Mouse (Mus musculus) midbrain, embryonic 10.5 days (tissue): ENCODE results near the gene Fbxo31. TPM values are rescaled to one million over a fixed set of nuclear protein-coding genes. Genes with fewer than 3 reads are reported as not detected.
"Not testable (repeated sequence)": the region's sequence is repeated elsewhere in the genome, so short reads cannot be mapped to it uniquely, and the experiment has no call there.

Experiments
- DNase-seq: peaks from one replicate; pipeline ENCODE4 v3.0.0-alpha.2; 2017; ENCODE audit warnings: low spot score
- H3K27ac ChIP-seq: fragments of 300-500 bp; sonication (generic); replicated peaks from 2 replicates; pipeline ENCODE4 v1.5.1; 2016; ENCODE audit warnings: mild to moderate bottlenecking
- H3K27me3 ChIP-seq: fragments of 300-500 bp; sonication (generic); 2 replicates; pipeline ENCODE4 v1.6.1; 2016; ENCODE audit warnings: low read depth, mild to moderate bottlenecking; ENCODE audit not compliant: poor library complexity, severe bottlenecking
- H3K36me3 ChIP-seq: fragments of 300-500 bp; sonication (generic); 2 replicates; pipeline ENCODE4 v1.6.1; 2016; ENCODE audit warnings: mild to moderate bottlenecking, moderate library complexity
- H3K4me1 ChIP-seq: fragments of 300-500 bp; sonication (generic); 2 replicates; pipeline ENCODE4 v1.6.1; 2016
- H3K4me3 ChIP-seq: fragments of 300-500 bp; sonication (generic); 2 replicates; pipeline ENCODE4 v1.5.1; 2016; ENCODE audit warnings: mild to moderate bottlenecking, moderate library complexity
- H3K9me3 ChIP-seq: fragments of 300-500 bp; sonication (generic); replicated peaks from 2 replicates; pipeline ENCODE4 v1.6.1; 2016; ENCODE audit warnings: mild to moderate bottlenecking
- WGBS: fragments of 180-500 bp; shearing (Covaris S2); methylation state at CpG from one replicate; pipeline ENCODE4 v1.1.7; 2016; 5-methylcytosine and 5-hydroxymethylcytosine counted together
- polyA plus RNA-seq: library from polyadenylated mRNA; unstranded; fragments of >200 nt; fragmentation: Nextera tagmentation; extraction: Ambion mirVana; gene quantifications from 2 replicates; pipeline ENCODE4 v1.2.1, GENCODE M21; 2016

The Fbxo31 gene
- polyA plus RNA-seq, 1 experiment from 2014 or later, result 14.8 TPM

GRCm38 (mm10) chr8:121598892-121599291, 20.3 kb upstream of the Fbxo31 start:
- H3K4me3 ChIP-seq, result no peak overlapping the region
- peaks cover 93% of the 10 kb centered on the region for H3K36me3 ChIP-seq
- DNase-seq, result peak; percentile 71

DNA sequence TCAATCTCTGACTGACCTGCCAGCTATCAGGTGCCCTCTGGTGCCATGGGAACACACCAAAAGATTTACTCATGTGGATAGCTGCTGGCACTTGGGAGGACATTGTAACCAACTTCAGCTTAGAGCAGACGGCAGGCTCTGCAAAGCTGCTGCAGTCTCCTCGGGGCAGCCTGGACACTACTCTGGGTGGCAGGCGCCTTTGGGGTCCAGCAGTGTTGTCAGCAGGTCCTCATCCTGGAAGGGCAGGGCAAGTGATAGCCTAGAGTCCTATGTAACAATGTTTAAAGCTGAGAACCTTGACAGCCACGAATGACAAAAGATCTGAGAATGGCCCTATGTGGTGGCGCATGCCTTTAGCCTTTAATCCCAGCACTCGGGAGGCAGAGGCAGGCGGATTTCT, 19.6 kb upstream of the Fbxo31 start:
- Histone ChIP-seq H3K4me3 (no peak overlapping the region), H3K27me3 (no peaks in the 10 kb centered on the region), H3K36me3 (peaks cover 93% of the 10 kb centered on the region), H3K27ac (no peak overlapping the region), H3K4me1 (no peaks in the 10 kb centered on the region), H3K9me3 (no peaks in the 10 kb centered on the region)
- DNase-seq, result no peak
- WGBS, result 90% methylated on average over 7 of the region's 7 CpGs

More at GRCm38 (mm10) chr8:121598892-121599291, 20.3 kb upstream of the Fbxo31 start:
- no peaks in the 10 kb centered on the region for H3K27me3 ChIP-seq
- WGBS, result 41% methylated on average over 7 of the region's 7 CpGs
- no peaks in the 10 kb centered on the region for H3K9me3 ChIP-seq
- H3K27ac ChIP-seq, result no peak overlapping the region
- H3K4me1 ChIP-seq, result no peaks in the 10 kb centered on the region

- not testable (repeated sequence) for DNase-seq, H3K27ac ChIP-seq, H3K4me1 ChIP-seq, H3K9me3 ChIP-seq, H3K4me3 ChIP-seq, H3K27me3 ChIP-seq
- peaks cover 86% of the 10 kb centered on the region for H3K36me3 ChIP-seq
- 85% methylated on average over 2 of the region's 2 CpGs for WGBS
These were observed 18.9 kb upstream of the Fbxo31 start for GRCm38 (mm10) chr8:121597492-121597891.

DNA sequence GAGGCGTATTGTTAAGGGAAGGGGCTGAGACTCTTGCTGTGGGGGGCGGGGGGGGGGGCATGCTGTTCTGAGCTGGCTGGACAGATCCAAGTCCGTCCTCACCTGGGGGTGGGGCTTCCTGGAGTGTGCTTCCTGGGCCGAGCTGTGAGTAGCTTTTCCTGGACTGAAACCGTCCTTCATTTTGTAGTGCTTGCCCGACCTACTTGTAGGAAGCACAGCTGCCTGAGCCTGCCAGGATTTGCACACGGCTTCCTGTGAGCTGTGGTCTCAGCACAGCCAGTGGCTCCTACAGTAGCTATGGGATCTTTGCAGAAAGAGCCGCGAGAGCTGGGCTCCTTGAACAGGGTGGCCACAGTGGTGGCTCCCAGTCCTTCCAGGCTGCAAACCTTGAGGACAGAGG, 15.4 kb upstream of the Fbxo31 start:
- no peak overlapping the region for H3K4me3 ChIP-seq
- H3K4me1 ChIP-seq, result peaks cover 29% of the 10 kb centered on the region
- no peak for DNase-seq
- WGBS, result 87% methylated on average over 9 of the region's 9 CpGs
- no peak overlapping the region for H3K27ac ChIP-seq
- H3K36me3 ChIP-seq, result peaks cover 51% of the 10 kb centered on the region
- H3K27me3 ChIP-seq, result no peaks in the 10 kb centered on the region
- no peaks in the 10 kb centered on the region for H3K9me3 ChIP-seq

- Histone ChIP-seq H3K4me1 (peaks cover 29% of the 10 kb centered on the region), H3K27me3 (no peaks in the 10 kb centered on the region), H3K27ac (no peak overlapping the region), H3K9me3 (no peaks in the 10 kb centered on the region), H3K36me3 (peaks cover 47% of the 10 kb centered on the region), H3K4me3 (no peak overlapping the region)
- no peak for DNase-seq
- 87% methylated on average over 5 of the region's 5 CpGs for whole genome bisulfite sequencing
These were observed 14.7 kb upstream of the Fbxo31 start for GRCm38 (mm10) chr8:121593293-121593692.

DNA sequence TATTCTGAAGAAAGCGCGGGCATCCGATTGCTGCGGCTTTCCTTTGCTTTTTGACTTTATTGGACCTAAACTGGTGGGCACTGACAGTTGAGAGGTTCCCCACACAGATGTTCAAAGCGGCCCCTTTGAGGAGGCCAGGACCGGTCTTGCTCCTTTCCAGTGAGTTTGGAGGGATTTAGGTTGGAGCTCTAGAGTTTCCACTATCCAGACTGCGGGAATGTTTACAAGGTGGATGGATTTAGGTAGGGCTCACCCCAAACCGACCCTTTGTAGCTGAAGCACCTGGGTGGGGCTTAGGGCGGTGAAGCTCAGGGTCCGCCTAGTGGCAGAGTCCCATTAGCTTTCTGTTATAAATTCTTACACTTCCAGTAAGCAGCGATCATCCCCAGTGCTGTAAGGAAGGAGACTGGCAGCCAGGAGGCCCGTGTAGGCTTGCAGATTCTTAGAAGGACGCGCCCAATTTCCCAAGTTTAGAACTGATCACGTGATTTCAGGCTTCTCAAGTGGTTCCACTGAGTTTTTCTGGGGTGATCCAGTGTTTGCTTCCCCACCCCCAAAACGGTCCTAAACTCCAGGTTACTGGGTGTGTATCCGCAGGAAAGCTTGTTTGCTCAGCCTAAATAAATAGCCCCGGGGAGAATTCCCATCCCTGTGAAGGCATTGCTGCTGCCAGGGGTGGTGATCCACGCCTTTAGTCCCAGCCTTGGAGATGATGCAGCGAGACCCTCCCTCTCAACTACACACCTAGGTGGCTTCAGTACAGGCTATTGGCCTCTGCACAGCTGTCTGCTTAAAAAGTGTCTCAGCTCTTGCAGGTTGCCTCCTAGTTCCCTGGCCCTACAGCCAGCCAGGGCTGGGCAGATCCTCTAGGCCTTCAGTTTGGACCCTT, 12.8 kb upstream of the Fbxo31 start:
- 20% methylated on average over 20 of the region's 20 CpGs for WGBS
- Histone ChIP-seq H3K27ac (peak overlapping the region; percentile 89), H3K9me3 (no peaks in the 10 kb centered on the region), H3K36me3 (peaks cover 31% of the 10 kb centered on the region), H3K4me3 (peak overlapping the region; percentile 99), H3K27me3 (no peaks in the 10 kb centered on the region), H3K4me1 (peaks cover 29% of the 10 kb centered on the region)
- peak; percentile 39 for DNase-seq

- Histone ChIP-seq H3K27ac (peak within 1 kb of the TSS; percentile 89), H3K36me3 (peaks cover 23% of the 10 kb centered on the region), H3K4me3 (peak within 1 kb of the TSS; percentile 99), H3K9me3 (no peaks in the 10 kb centered on the region), H3K27me3 (no peaks in the 10 kb centered on the region), H3K4me1 (peaks cover 34% of the 10 kb centered on the region)
- peak; percentile 94 for DNase-seq
- under 1% methylated on average over 94 of the region's 94 CpGs for WGBS
These were observed 11.9 kb upstream of the Fbxo31 start, which contains the start of gene Map1lc3b for GRCm38 (mm10) chr8:121590203-121591177. Map1lc3b (plus strand) TSS chr8:121590361.

GRCm38 (mm10) chr8:121589205-121589726, 10.7 kb upstream of the Fbxo31 start:
- H3K4me3 ChIP-seq, result peak overlapping the region; percentile 99; the same call in 1 of the 2 replicates
- peaks cover 39% of the 10 kb centered on the region for H3K4me1 ChIP-seq
- WGBS, result 52% methylated on average over 2 of the region's 2 CpGs
- H3K27me3 ChIP-seq, result no peaks in the 10 kb centered on the region
- peak overlapping the region; percentile 89; the same call in 1 of the 2 replicates for H3K27ac ChIP-seq
- no peak for DNase-seq
- H3K36me3 ChIP-seq, result peaks cover 11% of the 10 kb centered on the region
- H3K9me3 ChIP-seq, result no peaks in the 10 kb centered on the region

- 84% methylated on average over 4 of the region's 4 CpGs for WGBS
- H3K4me3 ChIP-seq, result no peak overlapping the region
- no peak overlapping the region for H3K27ac ChIP-seq
- no peak for DNase-seq
- H3K4me1 ChIP-seq, result peaks cover 39% of the 10 kb centered on the region
- H3K27me3 ChIP-seq, result no peaks in the 10 kb centered on the region
- no peaks in the 10 kb centered on the region for H3K9me3 ChIP-seq
- peaks cover 6% of the 10 kb centered on the region for H3K36me3 ChIP-seq
These were observed 10.1 kb upstream of the Fbxo31 start for GRCm38 (mm10) chr8:121588750-121589149.

- Histone ChIP-seq H3K27ac (peak overlapping the region; percentile 81), H3K4me3 (peak overlapping the region; percentile 62), H3K27me3 (no peaks in the 10 kb centered on the region), H3K4me1 (peaks cover 27% of the 10 kb centered on the region), H3K9me3 (no peaks in the 10 kb centered on the region), H3K36me3 (no peaks in the 10 kb centered on the region)
- DNase-seq, result peak; percentile 98
- 1% methylated on average over 47 of the region's 47 CpGs for WGBS
These were observed 6.7 kb upstream of the Fbxo31 start for GRCm38 (mm10) chr8:121585159-121585825.

GRCm38 (mm10) chr8:121584730-121585129, 6.1 kb upstream of the Fbxo31 start:
- peak overlapping the region; percentile 62 for H3K4me3 ChIP-seq
- H3K27me3 ChIP-seq, result no peaks in the 10 kb centered on the region
- H3K27ac ChIP-seq, result peak overlapping the region; percentile 81
- 48% methylated on average over 13 of the region's 13 CpGs for WGBS
- no peaks in the 10 kb centered on the region for H3K9me3 ChIP-seq
- no peaks in the 10 kb centered on the region for H3K36me3 ChIP-seq
- DNase-seq, result no peak
- H3K4me1 ChIP-seq, result peaks cover 29% of the 10 kb centered on the region

DNA sequence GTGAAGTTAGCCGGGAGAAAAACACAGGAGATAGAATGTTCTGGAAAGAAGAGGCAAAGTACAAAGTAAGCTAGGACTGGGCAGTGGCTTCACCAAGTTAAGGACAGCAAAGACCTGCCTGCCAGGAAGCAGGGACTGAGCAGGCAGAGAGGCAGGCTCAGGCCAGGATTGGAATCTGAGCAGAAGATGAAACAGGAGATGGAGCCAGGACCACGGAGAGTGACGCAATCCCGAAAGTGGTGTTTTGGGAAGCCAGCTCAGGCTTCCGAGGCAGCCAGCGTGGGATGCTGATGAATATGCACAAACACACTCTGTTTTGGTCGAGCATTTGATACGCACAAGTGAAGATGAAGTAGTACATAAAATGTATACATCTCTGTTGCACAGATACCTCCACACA, 5.0 kb upstream of the Fbxo31 start:
- Histone ChIP-seq H3K27me3 (no peaks in the 10 kb centered on the region), H3K36me3 (no peaks in the 10 kb centered on the region), H3K4me1 (peaks cover 35% of the 10 kb centered on the region), H3K4me3 (no peak overlapping the region), H3K27ac (no peak overlapping the region), H3K9me3 (no peaks in the 10 kb centered on the region)
- no peak for DNase-seq
- WGBS, result 63% methylated on average over 8 of the region's 8 CpGs
